Mouse (Mus musculus): ENCODE data around the gene Tmco4.

GRCm38 (mm10) chr4:139059569-139059968, 86.9 kb downstream of the Tmco4 start:
- TF ChIP-seq CTCF (IDR thresholded peaks at IDR 0.05; ENCODE audit: control insufficient read depth, insufficient read depth, insufficient replicate concordance, low read depth, low read length) (no peak), POLR2A (IDR thresholded peaks at IDR 0.05; ENCODE audit: control insufficient read depth, low read depth, low read length) (no peak)

All from testis, adult 2 months (tissue).